ENCODE assay signal across 1 mouse cellular context in genomic region chr11:96823880-96824782, GRCm38 (mm10).
A peak's percentile ranks its signal among the peaks of the same experiment; 100 is the strongest.
TF ChIP-seq lines count a peak whose summit lies in the region.

No protein-coding gene starts in this region.

TF ChIP-seq in MEL, 35 proteins besides CTCF, POLR2A, EP300 and RAD21 (continued from another document):
- TF ChIP-seq ELF1 (IDR thresholded peaks at IDR 0.05; ENCODE audit: low read depth, low read length) (peak; percentile 85), SIN3A (IDR thresholded peaks at IDR 0.05; ENCODE audit: low read length) (peak; percentile 82), ETS1 (IDR thresholded peaks at IDR 0.05; ENCODE audit: low read depth, low read length) (peak; percentile 50; the same call in 1 of the 2 replicates), ZNF384 (IDR thresholded peaks at IDR 0.05; ENCODE audit: low read depth, low read length) (no peak), MXI1 (IDR thresholded peaks at IDR 0.05; ENCODE audit: low read depth, low read length) (peak; percentile 33), MEF2A (IDR thresholded peaks at IDR 0.05; ENCODE audit: extremely low read depth, insufficient replicate concordance, low read depth, low read length, poor library complexity, severe bottlenecking) (no peak), USF1 (IDR thresholded peaks at IDR 0.05; ENCODE audit: low read depth, low read length) (no peak), MYC (IDR thresholded peaks at IDR 0.05; ENCODE audit: low read depth, low read length) (no peak), TBP (IDR thresholded peaks at IDR 0.05; ENCODE audit: low read depth, low read length) (peak; percentile 56; the same call in 1 of the 2 replicates)
